Mouse (Mus musculus): ENCODE results near the gene Plk1.

GRCm38 (mm10) chr7:122184569-122184968 lies 25.3 kb downstream of the Plk1 start:
- TF ChIP-seq CTCF (IDR thresholded peaks at IDR 0.05), result no peak
- TF ChIP-seq POLR2A (IDR thresholded peaks at IDR 0.05; ENCODE audit: insufficient read depth, low read depth, low read length), result no peak

Measured in heart, adult 2 months (tissue).